ENCODE assay signal across 9 mouse cellular contexts in the genomic region with DNA sequence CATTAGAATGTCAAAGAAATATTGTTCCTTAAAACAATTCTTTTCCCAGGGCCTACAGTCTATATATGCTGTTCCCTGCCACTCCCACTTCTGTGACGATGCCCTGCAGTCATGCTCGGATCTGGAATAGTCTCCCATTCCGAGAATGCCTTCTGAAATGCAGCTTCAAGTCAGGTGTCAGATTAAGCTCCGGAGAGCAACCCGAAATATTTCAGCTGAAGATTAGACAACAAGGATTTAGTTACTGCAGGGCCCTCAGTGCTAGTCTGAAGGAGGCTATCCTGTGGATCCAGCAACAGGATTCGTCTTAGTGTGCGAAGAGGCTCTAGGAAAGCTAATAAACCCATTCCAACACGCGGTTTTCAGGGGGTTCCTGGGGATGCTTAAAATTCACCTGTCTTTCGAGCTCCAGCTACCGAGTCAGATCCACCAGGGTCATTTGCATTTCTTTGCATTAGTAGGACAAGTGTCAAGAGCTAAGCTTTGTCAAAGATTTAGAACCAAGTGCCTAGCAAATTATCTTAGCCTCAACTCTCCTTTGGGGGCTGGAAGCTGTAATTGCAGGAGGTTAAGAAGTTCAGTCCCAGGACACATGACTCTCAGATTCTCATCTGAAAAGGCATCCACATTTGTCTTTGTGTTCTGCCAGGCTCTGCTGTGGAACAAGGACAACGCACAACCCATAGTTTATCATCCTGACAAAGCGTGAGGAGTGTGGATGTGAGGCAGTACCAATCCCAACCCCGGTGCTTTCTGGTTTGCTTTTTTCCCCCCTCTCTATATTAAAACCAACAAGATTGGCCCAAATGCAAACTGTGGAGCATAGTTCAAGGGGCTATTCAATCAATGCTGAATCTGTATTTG. TPM values are rescaled to one million over a fixed set of nuclear protein-coding genes. Genes with fewer than 3 reads are reported as not detected.
DNase-seq lines count a peak whose midpoint lies in the region; ATAC-seq and TF ChIP-seq lines count a peak whose summit lies in the region.
"Had no signal": no experiment of that assay in that cellular context is flagged by ENCODE, and none has a peak within 500 bp of the region (broad histone marks: within the 10 kb centered on the region; RNA-seq: fewer than 3 reads in every experiment).

No protein-coding gene starts in this region.

- no peaks in the 10 kb centered on the region for H3K36me3 ChIP-seq in heart, embryonic 14.5 days (ENCODE audit: control insufficient read depth, insufficient read depth, low read length)
- no peaks in the 10 kb centered on the region for H3K36me3 ChIP-seq in hindbrain, embryonic 12.5 days
- H3K36me3 ChIP-seq in midbrain, postnatal 0 days (ENCODE audit: insufficient read depth, low read length): no peaks in the 10 kb centered on the region

- DNase-seq in heart, adult 18-20 months: no peak
- peak; percentile 30 for DNase-seq in midbrain, postnatal 0 days (ENCODE audit: low spot score)
- DNase-seq in cerebellum, adult 2 months: no peak
- DNase-seq in layer of hippocampus, postnatal 14 days (ENCODE audit: low spot score in 2 of 2): no peak
- no peak for DNase-seq in layer of hippocampus, adult 18-20 months (ENCODE audit: low spot score in 2 of 2)
- DNase-seq: right cerebral cortex, adult 18-20 months had no signal

- peak overlapping the region; percentile 0 to 14; a peak in 3 of 4 replicates for H3K27ac ChIP-seq in heart, embryonic 14.5 days (replicated peaks in 1 of 2; ENCODE audit: control insufficient read depth in 1 of 2, insufficient read depth in 1 of 2, low read depth in 2 of 2, low read length in 2 of 2)
- H3K27ac ChIP-seq in cortical plate, adult 2 months (ENCODE audit: insufficient read depth, low read length): peak overlapping the region; percentile 23; the same call in 1 of the 2 replicates
- H3K27ac ChIP-seq in hindbrain, embryonic 12.5 days: peak overlapping the region; percentile 75
- H3K27ac ChIP-seq in midbrain, postnatal 0 days (ENCODE audit: low read depth, low read length): peak overlapping the region; percentile 48
- no peak overlapping the region for H3K27ac ChIP-seq in cerebellum, adult 2 months (ENCODE audit: insufficient read depth, low read length)

- peak overlapping the region; percentile 29 to 81 for H3K4me3 ChIP-seq in heart, embryonic 14.5 days (ENCODE audit: control insufficient read depth in 1 of 2, insufficient read depth in 1 of 2, low read depth in 1 of 2, low read length in 2 of 2)
- H3K4me3 ChIP-seq in cortical plate, adult 2 months (ENCODE audit: insufficient read depth, low read length): peak overlapping the region; percentile 32
- peak overlapping the region; percentile 98 for H3K4me3 ChIP-seq in hindbrain, embryonic 12.5 days
- peak overlapping the region; percentile 91 for H3K4me3 ChIP-seq in midbrain, postnatal 0 days (ENCODE audit: low read depth, low read length)
- no peak overlapping the region for H3K4me3 ChIP-seq in cerebellum, adult 2 months (replicated peaks; ENCODE audit: insufficient read depth, low read depth, low read length)

- H3K27me3 ChIP-seq in heart, embryonic 14.5 days (ENCODE audit: control insufficient read depth, insufficient read depth, low read length): no peaks in the 10 kb centered on the region
- H3K27me3 ChIP-seq in hindbrain, embryonic 12.5 days: no peaks in the 10 kb centered on the region
- no peaks in the 10 kb centered on the region for H3K27me3 ChIP-seq in midbrain, postnatal 0 days (ENCODE audit: insufficient read depth, low read length)
- H3K27me3 ChIP-seq in cerebellum, adult 2 months (ENCODE audit: control insufficient read depth, insufficient read depth, low read length): no peaks in the 10 kb centered on the region

- peak overlapping the region; percentile 89 for H3K9ac ChIP-seq in heart, embryonic 14.5 days (ENCODE audit: low read length)
- H3K9ac ChIP-seq in hindbrain, embryonic 12.5 days: peak overlapping the region; percentile 99
- H3K9ac ChIP-seq in midbrain, postnatal 0 days (replicated peaks; ENCODE audit: low read length, poor library complexity, severe bottlenecking): peak overlapping the region; percentile 55

- no peak for TF ChIP-seq CTCF in cortical plate, adult 2 months (IDR thresholded peaks at IDR 0.05; ENCODE audit: extremely low read depth, insufficient read depth, low read length)
- TF ChIP-seq CTCF in midbrain, postnatal 0 days (IDR thresholded peaks at IDR 0.05): no peak
- no peak for TF ChIP-seq CTCF in cerebellum, adult 2 months (IDR thresholded peaks at IDR 0.05; ENCODE audit: borderline replicate concordance, insufficient read depth, low read depth, low read length)

- peaks cover 18 to 42% of the 10 kb centered on the region in 2 experiments for H3K4me1 ChIP-seq in heart, embryonic 14.5 days (ENCODE audit: control insufficient read depth in 2 of 2, insufficient read depth in 2 of 2, low read length in 2 of 2)
- H3K4me1 ChIP-seq in cortical plate, adult 2 months (ENCODE audit: control insufficient read depth, insufficient read depth, low read length): peaks cover 11% of the 10 kb centered on the region
- peaks cover 51% of the 10 kb centered on the region for H3K4me1 ChIP-seq in hindbrain, embryonic 12.5 days
- H3K4me1 ChIP-seq in midbrain, postnatal 0 days (ENCODE audit: insufficient read depth, low read length): peaks cover 19% of the 10 kb centered on the region
- 0 out of 2 replicates have a peak, but pooled peaks cover 4% of the 10 kb centered on the region for H3K4me1 ChIP-seq in cerebellum, adult 2 months (ENCODE audit: control insufficient read depth, insufficient read depth, low read length)

- H3K9me3 ChIP-seq in heart, embryonic 14.5 days (ENCODE audit: control insufficient read depth, low read length): no peaks in the 10 kb centered on the region
- no peaks in the 10 kb centered on the region for H3K9me3 ChIP-seq in hindbrain, embryonic 12.5 days (replicated peaks)
- H3K9me3 ChIP-seq in midbrain, postnatal 0 days (ENCODE audit: low read length): no peaks in the 10 kb centered on the region

- no peak for ATAC-seq in heart, embryonic 14.5 days (ENCODE audit: insufficient number of reproducible peaks, insufficient read depth, low FRiP score, low read depth)
- no peak for ATAC-seq in hindbrain, embryonic 12.5 days (ENCODE audit: low FRiP score)
- ATAC-seq in midbrain, postnatal 0 days (ENCODE audit: low FRiP score): no peak

- WGBS in heart, embryonic 14.5 days: 11% methylated on average over 14 of the region's 14 CpGs
- 6% methylated on average over 14 of the region's 14 CpGs for WGBS in hindbrain, embryonic 12.5 days
- WGBS in midbrain, postnatal 0 days: 19% methylated on average over 14 of the region's 14 CpGs
- 80% methylated on average over 14 of the region's 14 CpGs for WGBS in cerebellum, adult 2 months

- 0 out of 2 replicates have a peak, but pooled peaks have one; percentile 28 for TF ChIP-seq POLR2A in cortical plate, adult 2 months (IDR thresholded peaks at IDR 0.05; ENCODE audit: extremely low read depth, insufficient read depth, low read length)
- TF ChIP-seq POLR2A in cerebellum, adult 2 months (IDR thresholded peaks at IDR 0.05; ENCODE audit: borderline replicate concordance, insufficient read depth, low read length): no peak

- H3K4me2 ChIP-seq in heart, embryonic 14.5 days (ENCODE audit: low read length): peak overlapping the region; percentile 86
- peak overlapping the region; percentile 92 for H3K4me2 ChIP-seq in hindbrain, embryonic 12.5 days (replicated peaks)
- peak overlapping the region; percentile 91 for H3K4me2 ChIP-seq in midbrain, postnatal 0 days (ENCODE audit: low read depth, low read length, poor library complexity, severe bottlenecking)

RNA-seq across cellular contexts. Expression of gene Efnb2, which starts 4.2 kb away (rescaled TPM):
- 16.2 and 18.7 TPM in 2 replicates for polyA plus RNA-seq in heart, embryonic 14.5 days (2014; fragmentation: Nextera tagmentation; extraction: Ambion mirVana)
- 10 to 100 TPM; 12.3 to 13.9 TPM for total RNA-seq in heart, adult 18-20 months (2021)
- 29.6 and 32.1 TPM in 2 replicates for polyA plus RNA-seq in cortical plate, adult 2 months (2012; rRNA removed)
- polyA plus RNA-seq in hindbrain, embryonic 12.5 days (2016; fragmentation: Nextera tagmentation; extraction: Ambion mirVana): 61.5 and 64.7 TPM in 2 replicates
- total RNA-seq in midbrain, postnatal 0 days (2014; rRNA removed): 19.5 and 20.7 TPM in 2 replicates
- polyA plus RNA-seq in midbrain, postnatal 0 days (2015; fragmentation: Nextera tagmentation; extraction: Ambion mirVana): 6.5 and 6.8 TPM in 2 replicates
- 14.3 and 15.7 TPM in 2 replicates for polyA plus RNA-seq in cerebellum, adult 2 months (2012; rRNA removed)
- total RNA-seq in layer of hippocampus, postnatal 14 days (2021): 10 to 100 TPM; 31.6 to 35.0 TPM
- 10 to 100 TPM; 31.0 to 36.0 TPM for total RNA-seq in layer of hippocampus, adult 18-20 months (2021)

RNA-seq across cellular contexts. Expression of gene Arglu1, which starts 33.5 kb away (rescaled TPM):
- polyA plus RNA-seq in heart, embryonic 14.5 days (2014; fragmentation: Nextera tagmentation; extraction: Ambion mirVana): 87.1 and 92.6 TPM in 2 replicates
- total RNA-seq in heart, adult 18-20 months (2021): 10 to 100 TPM; 21.2 to 32.0 TPM
- polyA plus RNA-seq in cortical plate, adult 2 months (2012; rRNA removed): 143 and 162 TPM in 2 replicates
- 222 and 224 TPM in 2 replicates for polyA plus RNA-seq in hindbrain, embryonic 12.5 days (2016; fragmentation: Nextera tagmentation; extraction: Ambion mirVana)
- 75.5 and 109 TPM in 2 replicates for total RNA-seq in midbrain, postnatal 0 days (2014; rRNA removed)
- polyA plus RNA-seq in midbrain, postnatal 0 days (2015; fragmentation: Nextera tagmentation; extraction: Ambion mirVana): 142 and 180 TPM in 2 replicates
- 106 and 109 TPM in 2 replicates for polyA plus RNA-seq in cerebellum, adult 2 months (2012; rRNA removed)
- total RNA-seq in layer of hippocampus, postnatal 14 days (2021): 100 to 1,000 TPM in 1 of 2 experiments, 10 to 100 TPM in 1; 96.8 to 108 TPM
- total RNA-seq in layer of hippocampus, adult 18-20 months (2021): 100 to 1,000 TPM in 1 of 2 experiments, 10 to 100 TPM in 1; 91.4 to 101 TPM
